In the genomic region with DNA sequence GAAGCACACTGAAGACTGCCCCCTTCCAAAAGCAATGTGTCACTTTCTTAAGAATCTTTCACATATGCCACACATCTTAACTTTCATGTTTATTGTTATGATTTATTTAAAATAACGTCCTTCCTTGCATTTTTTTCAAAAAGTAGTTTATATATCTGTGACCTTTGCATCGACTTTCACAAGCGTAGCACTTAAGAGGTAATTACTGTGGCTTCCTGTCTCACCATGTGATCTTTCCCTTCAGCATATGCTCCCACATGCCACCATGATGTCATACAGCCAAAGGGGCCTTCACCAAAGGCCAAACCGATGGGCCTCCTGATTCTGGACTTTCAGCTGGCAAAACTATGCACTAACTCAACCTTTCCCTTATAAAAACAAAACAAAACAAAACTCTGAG, we compare ENCODE assay signal across 17 mouse cellular contexts.
DNase-seq lines count a peak whose midpoint lies in the region; ATAC-seq and TF ChIP-seq lines count a peak whose summit lies in the region.
"Had no signal": no experiment of that assay in that cellular context is flagged by ENCODE, and none has a peak within 500 bp of the region (broad histone marks: within the 10 kb centered on the region; RNA-seq: fewer than 3 reads in every experiment).

No protein-coding gene starts in this region.

- ATAC-seq in activated CD4-positive, CD25-positive, alpha-beta regulatory T cell, adult 4 months, result peak; percentile 65
- ATAC-seq in frontal cortex, adult (ENCODE audit: low TSS enrichment), result no peak
- ATAC-seq: forebrain, postnatal 0 days had no signal

- H3K36me3 ChIP-seq in thymus, adult 2 months (ENCODE audit: control insufficient read depth, insufficient read depth, low read length), result no peaks in the 10 kb centered on the region
- no peaks in the 10 kb centered on the region; the same call in 1 of the 2 replicates for H3K36me3 ChIP-seq in macrophage (ENCODE audit: inconsistent target)
- H3K36me3 ChIP-seq: embryonic facial prominence, embryonic 13.5 days; heart, embryonic 10.5 days; limb, embryonic 15.5 days; liver, embryonic 15.5 days; midbrain, embryonic 10.5 days had no signal

- no peak for TF ChIP-seq POLR2A in thymus, adult 2 months (IDR thresholded peaks at IDR 0.05; ENCODE audit: control insufficient read depth, extremely low read depth, insufficient read depth, low read length, poor library complexity)

- H3K79me2 ChIP-seq in macrophage (ENCODE audit: inconsistent target), result peaks cover 98% of the 10 kb centered on the region

- no peak for DNase-seq in thymus, adult 2 months
- DNase-seq in thymus, postnatal 36 days, result no peak
- DNase-seq in right cerebral cortex, postnatal 14 days, result no peak
- no peak for DNase-seq in heart, postnatal 10 days
- DNase-seq: adrenal gland, adult 2 months; cerebellum, adult 9-11 months; forebrain, postnatal 0 days; kidney, adult 11 months; lung, postnatal 4 days had no signal

- H3K27ac ChIP-seq in thymus, adult 2 months (ENCODE audit: control insufficient read depth, insufficient read depth, low read length), result peak overlapping the region; percentile 50; the same call in 1 of the 2 replicates
- peak overlapping the region; percentile 88 for H3K27ac ChIP-seq in macrophage
- H3K27ac ChIP-seq: embryonic facial prominence, embryonic 13.5 days; heart, embryonic 10.5 days; limb, embryonic 15.5 days; liver, embryonic 15.5 days; midbrain, embryonic 10.5 days had no signal

- H3K27me3 ChIP-seq in thymus, adult 2 months (ENCODE audit: control insufficient read depth, insufficient read depth, low read length), result no peaks in the 10 kb centered on the region
- H3K27me3 ChIP-seq: embryonic facial prominence, embryonic 13.5 days; limb, embryonic 15.5 days; liver, embryonic 15.5 days had no signal

- TF ChIP-seq CTCF in thymus, adult 2 months (IDR thresholded peaks at IDR 0.05; ENCODE audit: borderline replicate concordance, control insufficient read depth, extremely low read depth, insufficient read depth, low read length, poor library complexity), result no peak

- peaks cover 8% of the 10 kb centered on the region for H3K4me1 ChIP-seq in thymus, adult 2 months (replicated peaks; ENCODE audit: control insufficient read depth, insufficient read depth, low read length)
- H3K4me1 ChIP-seq: liver, embryonic 15.5 days had no signal

- intact Hi-C loops in heart, postnatal 10 days (cut with DNase I), result no loop called here

- H3K4me3 ChIP-seq in thymus, adult 2 months (ENCODE audit: control insufficient read depth, insufficient read depth, low read length), result no peak overlapping the region
- no peak overlapping the region for H3K4me3 ChIP-seq in macrophage (ENCODE audit: inconsistent target)
- H3K4me3 ChIP-seq: embryonic facial prominence, embryonic 13.5 days; heart, embryonic 10.5 days; limb, embryonic 15.5 days; liver, embryonic 15.5 days; midbrain, embryonic 10.5 days had no signal

- 30% methylated on average over 4 of the region's 4 CpGs for WGBS in thymus, adult 2 months
- 21% methylated on average over 4 of the region's 4 CpGs for WGBS in macrophage (ENCODE audit: missing documents)
